Mouse (Mus musculus) retina, embryonic 14.5 days (tissue): ENCODE measurements at regions not wholly inside any gene's neighbourhood (a gene's known extent, or its start where the extent isn't known, plus 50 kb on each side); places are given as distances from the start of the nearest gene placed in this dataset.

Experiments
- DNase-seq: peaks from one replicate; pipeline ENCODE4 v3.0.0-alpha.2; 2015; ENCODE audit warnings: low spot score

- no peak for DNase-seq
Observed at GRCm38 (mm10) chr9:15175866-15176265, 63.0 kb upstream of the Vstm5 start.

- no peak for DNase-seq
Observed at GRCm38 (mm10) chr9:15175412-15175811, 63.4 kb upstream of the Vstm5 start.

GRCm38 (mm10) chr9:15170911-15171310 is 59.0 kb upstream of the Hephl1 start:
- no peak for DNase-seq

- peak; percentile 34 for DNase-seq
Observed at GRCm38 (mm10) chr9:15169714-15170113, 57.8 kb upstream of the Hephl1 start.

- no peak for DNase-seq
Observed at GRCm38 (mm10) chr9:15168961-15169360, 57.1 kb upstream of the Hephl1 start.

GRCm38 (mm10) chr9:15166896-15167295 is 55.0 kb upstream of the Hephl1 start:
- no peak for DNase-seq

GRCm38 (mm10) chr9:15166476-15166875 is 54.6 kb upstream of the Hephl1 start:
- DNase-seq: no peak
